Mouse (Mus musculus) lung, postnatal 25 days (tissue): ENCODE measurements at regions not wholly inside any gene's neighbourhood (a gene's known extent, or its start where the extent isn't known, plus 50 kb on each side); places are given as distances from the start of the nearest gene placed in this dataset.

Source experiments
- DNase-seq: peaks from one replicate; pipeline ENCODE4 v3.0.0; 2022; ENCODE audit warnings: low spot score

DNA sequence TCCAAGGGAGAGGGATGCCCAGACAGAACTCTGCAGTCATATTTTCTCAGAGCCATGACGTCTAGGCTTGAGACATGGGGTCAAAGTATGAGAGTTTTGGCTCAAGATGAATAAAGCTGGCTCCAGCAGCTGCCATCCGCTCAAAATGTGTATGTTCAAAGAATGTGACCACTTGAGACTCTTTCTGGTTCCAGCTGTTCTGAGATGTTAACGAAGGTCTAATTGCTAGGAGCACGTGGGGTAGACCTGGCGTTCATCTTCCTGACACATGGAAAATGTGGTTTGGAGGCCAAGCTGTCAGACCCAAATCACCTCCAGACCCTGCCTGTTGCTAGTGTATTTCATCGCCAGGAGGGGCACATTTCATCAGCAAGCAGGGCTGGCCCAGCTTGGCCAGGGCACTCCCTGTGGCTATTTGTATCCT lies 58.9 kb upstream of the Ankrd1 start:
- DNase-seq, result no peak

DNA sequence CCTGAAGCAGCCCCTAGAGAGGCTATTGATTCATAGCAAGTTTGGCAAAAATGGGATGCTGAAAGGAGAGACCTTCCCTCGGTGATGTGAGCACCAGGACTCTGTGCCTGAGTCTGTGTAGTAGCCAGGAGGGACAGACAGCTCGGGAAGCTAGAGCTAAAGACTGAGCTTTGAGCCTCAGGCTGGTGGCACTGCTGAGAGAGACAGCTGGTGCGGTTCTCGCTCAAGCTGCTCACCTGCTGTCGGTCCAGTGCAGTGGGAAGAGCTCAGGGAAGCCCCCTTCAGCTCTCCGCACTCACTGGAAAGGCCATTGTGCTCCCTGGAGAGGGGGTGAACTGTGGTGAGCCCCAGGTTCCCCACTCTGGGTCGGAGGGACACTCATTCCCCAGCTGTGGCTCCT lies 60.4 kb upstream of the Ankrd1 start:
- DNase-seq, result no peak

DNA sequence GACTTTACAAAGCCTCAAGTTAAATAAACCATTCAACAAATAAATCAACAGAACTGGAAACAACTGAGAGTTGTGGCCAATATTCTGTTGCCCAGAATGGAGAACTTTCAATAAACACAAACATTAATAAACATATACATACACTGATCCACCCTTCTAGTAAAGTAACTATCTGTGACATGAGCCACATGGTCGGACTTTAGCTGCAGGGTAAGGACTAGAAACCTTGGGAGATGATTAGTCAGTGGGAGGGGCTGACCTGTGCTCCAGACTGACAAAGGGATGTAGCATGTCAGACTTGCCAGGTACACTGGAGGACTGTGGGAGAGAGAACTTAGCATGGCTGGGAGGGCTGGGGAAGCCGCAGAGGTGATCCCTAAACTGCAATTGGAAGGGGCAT lies 61.6 kb upstream of the Ankrd1 start:
- DNase-seq, result no peak

DNA sequence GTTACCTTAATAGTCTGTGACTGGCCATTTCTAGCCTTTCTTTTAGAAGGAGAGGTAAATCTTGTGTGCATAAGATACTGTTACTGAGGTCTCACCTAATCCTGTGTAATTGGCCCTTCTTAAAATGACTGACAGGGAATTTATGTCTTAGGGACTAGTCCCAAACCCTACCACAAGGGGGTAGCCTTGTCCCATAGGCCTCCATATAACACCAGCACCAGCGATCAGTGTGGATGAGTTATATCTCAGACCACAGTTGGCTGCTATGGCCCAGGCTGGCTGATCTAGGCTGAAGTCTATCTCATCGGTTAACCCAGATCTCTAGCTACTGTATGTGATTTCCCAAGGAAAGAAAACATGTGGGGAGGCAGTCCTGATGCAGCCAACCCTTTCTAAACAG lies 63.2 kb upstream of the Ankrd1 start:
- DNase-seq, result peak; percentile 74

DNA sequence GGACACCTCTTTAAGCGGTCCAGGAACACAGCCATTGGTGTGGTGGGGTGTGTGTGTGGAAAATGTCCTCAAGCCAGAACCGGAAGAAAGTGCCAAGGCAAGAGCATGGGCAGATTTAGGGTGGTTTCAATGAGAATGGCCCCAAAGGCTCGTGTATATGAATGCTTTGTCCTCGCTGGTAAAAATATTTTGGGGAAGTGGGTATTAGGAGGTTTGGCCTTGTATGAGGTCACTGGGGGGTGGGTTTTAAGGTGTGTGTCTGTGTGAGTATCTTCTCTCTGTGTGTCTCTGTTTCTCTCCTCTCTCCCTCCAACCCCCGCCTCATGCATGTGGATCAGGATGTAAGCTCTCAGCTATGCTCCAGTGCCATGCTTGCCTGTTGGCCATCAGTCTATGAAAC lies 69.8 kb upstream of the Ankrd1 start:
- no peak for DNase-seq

DNA sequence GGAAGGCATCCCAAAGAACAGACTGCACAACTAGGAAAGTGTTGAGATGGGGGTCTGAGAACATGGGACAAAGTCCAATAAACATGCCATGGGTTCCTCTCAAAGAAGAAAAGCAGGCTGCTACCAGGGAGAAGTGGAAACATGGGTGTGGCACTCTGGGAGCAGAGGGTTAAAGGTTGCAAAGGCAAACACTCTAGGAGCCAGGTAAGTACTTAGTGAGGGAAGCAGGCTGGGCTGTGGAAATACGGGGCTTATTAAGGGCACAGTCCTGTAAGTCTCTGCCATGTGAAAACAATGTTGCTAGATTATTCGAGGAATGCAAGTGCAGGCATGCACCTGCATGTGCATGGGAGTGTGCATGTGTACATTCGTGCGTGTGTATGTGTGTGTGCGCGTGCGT lies 71.7 kb upstream of the Ankrd1 start:
- no peak for DNase-seq

DNA sequence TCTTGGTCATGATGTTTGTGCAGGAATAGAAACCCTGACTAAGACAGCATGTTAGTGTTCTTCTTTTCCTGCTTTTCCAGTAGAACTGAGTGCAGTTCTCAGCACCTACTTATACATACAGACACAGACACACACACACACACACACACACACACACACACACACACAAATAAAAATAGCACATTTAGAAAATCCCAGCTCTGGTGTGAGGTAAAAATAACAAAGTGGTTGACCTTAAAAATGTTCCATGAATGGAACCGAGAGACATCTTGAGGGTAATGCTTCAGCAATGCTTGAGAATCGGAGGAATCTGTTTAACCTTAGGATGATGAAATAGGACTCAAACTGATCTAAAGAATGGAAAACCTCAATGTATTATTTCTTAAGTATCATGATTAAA lies 84.4 kb upstream of the Ankrd1 start:
- DNase-seq, result no peak

DNA sequence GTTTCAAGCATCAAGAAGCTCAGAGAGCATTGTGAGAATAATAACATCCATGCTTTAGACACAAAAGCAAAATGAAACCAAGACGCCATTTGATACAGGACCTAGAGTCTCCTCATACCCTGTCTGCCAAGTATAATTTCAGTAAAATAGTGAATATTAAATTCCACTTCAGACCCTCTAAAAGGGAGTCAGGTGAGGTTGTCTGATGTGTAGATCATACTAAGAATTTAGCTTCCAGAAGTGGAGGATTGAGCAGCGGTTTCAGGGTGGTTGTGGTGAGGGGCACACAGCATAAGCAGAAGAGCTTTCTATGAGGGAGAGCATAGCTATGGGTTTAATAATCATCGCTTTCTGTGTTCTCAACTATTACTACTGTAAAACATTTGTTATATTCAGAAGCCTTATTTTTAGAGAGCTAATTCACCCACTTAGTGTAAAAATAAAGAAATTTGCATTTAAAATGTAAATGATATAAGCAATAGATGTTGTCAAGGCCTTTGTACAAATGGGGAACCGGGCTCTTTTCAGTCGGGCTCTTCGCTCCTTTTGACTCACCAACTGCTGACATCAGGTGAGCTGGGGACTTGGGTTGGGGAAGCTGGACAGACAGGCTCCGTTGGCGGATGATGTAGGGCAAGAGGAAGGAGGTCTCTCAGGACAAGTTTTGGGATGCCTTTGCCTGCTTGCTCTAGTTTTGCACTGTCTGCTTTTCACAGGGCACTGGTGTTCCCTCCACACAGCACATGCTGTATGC lies 85.2 kb upstream of the Ankrd1 start:
- no peak for DNase-seq

DNA sequence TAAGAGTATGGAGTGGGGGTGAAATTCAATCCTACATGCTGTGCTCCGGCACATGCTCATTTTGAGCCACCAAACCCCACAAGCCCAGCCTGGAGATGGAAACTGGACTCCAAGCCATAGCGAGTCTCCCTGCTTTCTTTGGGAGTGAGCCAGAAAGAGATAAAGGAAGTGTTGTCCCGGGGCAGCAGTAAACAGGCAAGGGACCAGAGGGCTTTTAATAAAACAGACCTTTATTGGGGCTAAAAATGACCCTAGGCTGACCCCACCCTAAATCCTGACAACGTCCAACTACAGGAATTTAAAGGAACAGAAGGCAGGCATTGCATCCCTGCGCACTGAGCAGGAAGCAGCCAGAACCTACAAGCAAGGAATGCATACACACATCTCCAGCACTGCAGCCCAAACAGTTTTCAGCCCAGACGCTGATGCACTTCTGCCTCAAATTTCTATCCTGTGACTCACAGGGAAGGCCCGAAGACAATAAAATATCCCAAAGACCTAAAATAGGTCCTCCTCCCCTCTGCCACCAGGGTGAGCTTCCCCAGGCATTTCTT lies 87.9 kb upstream of the Ankrd1 start:
- DNase-seq, result no peak

DNA sequence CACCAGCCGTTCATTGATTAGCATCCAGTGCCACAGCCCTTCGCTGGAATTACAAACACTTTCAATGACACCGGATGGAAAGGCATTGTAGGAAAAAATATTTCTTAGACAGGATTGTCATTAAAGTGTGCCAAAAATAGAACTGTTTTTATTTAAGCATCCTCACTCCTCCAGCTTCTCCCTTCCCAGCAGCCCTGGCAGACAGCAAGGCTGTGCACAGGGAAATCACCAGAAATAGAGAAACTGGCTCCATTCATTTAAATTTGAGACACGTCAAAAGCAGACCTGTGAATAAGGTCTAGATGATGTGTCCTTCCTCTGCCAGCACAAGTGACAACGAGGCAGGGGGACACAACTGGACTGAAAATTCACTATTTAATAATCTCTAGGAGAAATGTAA lies 88.5 kb upstream of the Ankrd1 start:
- no peak for DNase-seq

DNA sequence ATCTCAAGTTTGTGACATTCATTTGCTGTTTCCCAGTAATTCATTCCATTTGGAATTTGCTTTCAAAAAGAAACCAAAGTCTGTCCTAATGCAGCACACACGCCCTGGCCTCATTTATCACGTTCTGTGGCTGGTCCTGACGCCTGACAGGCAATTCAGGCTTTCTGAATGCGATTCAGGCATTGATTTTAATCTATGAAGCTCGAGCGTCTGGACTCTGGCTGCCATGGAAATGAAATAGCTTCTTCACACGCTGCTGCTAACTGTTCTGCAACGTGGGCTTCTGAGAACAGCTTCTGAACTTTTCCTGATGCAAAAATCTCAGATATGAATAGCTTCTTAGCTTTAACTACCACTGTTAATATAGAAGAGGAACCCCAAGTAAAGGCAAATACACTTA lies 93.6 kb upstream of the Ankrd1 start:
- no peak for DNase-seq

DNA sequence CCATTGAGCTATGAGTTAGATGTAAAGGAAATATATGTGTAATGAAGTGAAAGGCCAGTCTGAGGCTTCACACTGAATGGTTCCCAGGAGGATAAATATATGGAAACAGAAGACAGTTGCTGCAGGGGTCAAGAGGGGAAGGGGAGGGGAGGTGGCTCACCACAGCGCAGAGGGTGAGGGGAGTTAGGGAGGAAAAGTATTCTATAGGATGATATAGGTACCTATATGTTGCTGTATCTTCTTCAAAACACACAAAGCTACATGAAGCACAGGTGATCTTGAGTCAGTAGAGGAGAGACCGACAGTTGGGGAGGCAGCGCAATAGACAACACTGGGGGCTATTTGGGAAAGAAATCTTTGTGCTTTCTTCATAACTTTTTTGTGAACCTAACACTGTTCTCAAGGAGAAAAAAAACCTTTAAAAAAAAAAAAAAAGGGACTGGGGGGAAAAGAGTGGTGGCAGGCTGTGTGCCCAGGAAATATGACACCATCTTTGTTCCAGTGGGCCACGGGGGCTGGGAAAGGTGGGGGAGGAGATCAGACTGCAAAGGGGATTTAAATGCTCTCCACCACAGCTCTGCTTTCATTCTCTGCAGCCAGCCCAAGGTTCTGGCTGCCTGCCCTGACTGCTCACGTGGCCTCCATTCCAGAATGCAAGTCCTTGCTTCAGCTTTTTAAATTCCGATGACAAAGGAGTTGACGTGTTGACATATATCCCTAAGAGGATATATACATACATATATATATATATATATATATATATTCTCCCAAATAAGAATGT lies 94.5 kb upstream of the Ankrd1 start:
- DNase-seq, result peak; percentile 8

DNA sequence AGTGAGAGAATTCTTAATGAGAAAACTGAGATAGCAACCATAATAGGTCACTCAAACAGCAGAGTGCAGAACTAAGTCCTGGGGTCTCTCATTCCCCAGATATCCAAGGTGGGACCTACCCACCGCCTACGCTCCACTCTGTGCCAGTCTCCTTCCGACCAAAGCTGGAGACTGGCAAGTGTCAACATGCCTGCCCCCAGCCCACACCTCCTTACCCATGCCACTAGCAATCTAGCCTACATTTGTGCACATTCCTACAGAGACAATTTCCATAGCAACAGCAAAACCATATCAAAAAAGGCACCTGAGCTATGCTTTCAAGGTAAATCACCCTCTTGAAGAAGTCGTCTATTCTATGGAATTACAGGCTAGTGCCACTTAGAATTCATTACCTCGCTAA lies 97.3 kb upstream of the Ankrd1 start:
- DNase-seq, result no peak

DNA sequence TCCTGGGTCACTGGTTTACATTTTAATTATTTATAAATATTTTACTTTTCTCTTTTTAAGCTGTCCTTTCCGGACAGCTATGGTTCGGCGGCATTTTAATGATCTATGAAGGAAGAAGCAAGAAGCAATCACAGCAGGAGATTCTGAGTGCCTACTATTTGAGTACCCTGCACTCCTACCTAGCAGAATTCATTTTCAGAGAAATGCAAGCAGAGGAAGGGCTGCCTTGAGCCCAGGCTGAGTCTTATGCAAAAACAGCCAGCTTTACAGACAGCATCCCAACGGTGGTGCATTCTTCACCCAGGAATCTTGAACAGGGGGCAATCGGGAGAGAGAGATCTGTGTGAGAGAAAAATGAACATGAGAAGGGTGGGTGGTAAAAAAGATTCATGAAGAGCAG lies 97.7 kb upstream of the Ankrd1 start:
- no peak for DNase-seq

DNA sequence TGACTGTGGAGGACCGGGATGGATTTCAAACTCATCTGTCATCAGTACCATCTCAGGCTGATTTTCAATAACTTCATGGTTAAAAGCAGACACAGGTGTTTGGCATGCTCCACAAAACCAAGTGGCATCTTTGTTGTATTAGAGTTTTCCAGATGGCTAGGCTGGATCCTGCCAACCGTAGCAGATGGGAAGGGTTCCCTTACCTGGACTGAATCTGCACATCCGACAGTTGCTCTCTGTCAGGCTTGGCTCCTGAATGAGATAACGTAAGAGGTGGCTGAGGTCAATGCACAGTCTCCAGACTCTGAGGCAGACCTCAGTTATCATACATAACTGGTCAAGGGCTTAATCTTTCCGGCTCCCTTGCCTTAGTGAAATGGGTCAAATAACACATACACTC lies 99.0 kb upstream of the Ankrd1 start:
- DNase-seq, result no peak

DNA sequence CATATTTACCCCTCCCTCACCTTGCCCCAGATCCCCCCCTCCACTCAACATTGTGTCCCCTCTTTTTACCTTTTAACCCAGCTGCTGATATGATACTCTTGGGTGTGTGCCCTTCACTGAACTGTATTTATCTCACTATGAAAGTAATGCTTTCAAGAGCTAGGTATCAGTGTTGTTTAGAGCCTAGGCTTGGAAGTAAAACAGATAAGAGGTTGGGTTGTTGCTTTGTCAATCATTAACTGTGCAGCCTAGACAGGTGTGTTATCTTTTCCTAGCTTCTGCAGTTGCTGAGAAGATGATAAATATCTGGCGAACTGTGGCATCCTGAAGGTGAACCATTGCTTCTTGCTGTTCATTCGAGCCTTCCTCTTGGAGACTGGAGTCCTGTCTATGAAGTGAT lies 101.2 kb upstream of the Ankrd1 start:
- no peak for DNase-seq

DNA sequence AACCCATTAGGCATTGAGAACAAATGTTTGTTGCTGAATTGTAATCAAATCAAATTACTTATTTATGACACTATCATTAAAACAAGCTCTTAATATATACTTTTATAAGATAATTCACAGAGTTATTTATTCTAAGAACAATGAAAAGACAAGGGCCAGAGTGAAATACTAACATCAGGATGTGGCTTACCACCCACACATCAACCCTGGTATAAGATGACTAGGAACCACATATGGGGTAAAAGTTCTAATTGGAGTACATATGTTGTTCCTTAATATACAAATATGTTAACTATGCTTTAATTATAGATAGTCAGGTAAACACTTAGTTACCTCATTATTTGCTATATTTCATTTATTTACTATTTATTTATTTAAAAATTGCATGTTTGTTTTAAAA lies 101.7 kb upstream of the Ankrd1 start:
- no peak for DNase-seq

DNA sequence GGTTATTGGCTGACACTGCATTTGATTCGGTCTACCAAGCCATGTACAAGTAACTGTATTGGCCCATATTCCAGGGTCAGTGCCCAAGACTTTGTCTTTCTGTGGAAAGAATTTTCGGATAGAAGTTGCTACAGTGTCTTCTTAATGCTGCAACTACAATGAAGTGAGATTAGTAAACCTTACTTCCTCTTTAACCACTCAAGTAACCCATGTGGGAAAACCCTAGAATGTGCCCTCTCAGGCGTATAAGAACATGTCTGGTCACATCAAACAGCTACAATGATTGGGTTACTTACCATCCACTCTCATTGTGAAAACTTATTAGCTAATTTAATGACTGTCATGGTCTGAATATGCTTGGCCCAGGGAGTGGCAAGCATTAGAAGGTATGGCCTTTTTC lies 102.3 kb upstream of the Ankrd1 start:
- no peak for DNase-seq

DNA sequence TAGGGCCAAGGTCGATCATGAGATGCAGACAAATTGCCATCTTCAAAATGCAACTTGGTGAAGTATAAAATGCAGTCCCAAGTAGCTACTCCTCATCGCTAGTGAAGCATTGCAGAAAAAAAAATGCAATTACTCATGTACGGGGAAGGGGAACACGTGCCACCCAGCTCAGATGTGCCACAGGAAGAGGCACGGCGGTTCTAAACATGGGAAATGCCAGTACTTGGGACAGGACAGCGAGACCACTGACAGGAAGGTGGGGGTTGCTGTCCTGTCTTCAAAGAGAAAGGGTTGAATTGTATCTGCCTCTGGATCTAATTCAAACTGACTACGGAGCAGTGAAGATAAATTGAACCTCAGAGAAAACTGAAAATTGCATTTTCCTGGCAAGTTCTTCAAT lies 104.6 kb upstream of the Ankrd1 start:
- DNase-seq, result no peak

DNA sequence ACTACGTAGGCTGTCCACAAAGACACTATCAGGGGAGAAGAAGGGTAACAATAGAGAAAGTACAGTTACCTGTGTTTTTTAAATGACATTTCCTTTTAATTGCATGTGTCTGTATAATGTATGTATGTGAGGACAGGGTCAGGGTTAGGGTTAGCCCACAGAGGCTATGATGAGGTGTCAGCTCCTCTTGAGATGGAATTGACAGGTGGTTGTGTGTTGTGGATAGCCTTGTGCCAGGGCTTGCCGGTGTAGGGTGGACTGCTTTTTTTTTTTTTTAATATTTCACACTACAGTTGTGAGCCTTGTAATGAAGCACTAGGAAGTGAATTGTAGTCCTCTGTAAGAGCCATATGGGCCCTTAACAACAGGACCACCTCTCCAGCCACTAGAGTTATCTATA lies 105.7 kb upstream of the Ankrd1 start:
- DNase-seq, result no peak

DNA sequence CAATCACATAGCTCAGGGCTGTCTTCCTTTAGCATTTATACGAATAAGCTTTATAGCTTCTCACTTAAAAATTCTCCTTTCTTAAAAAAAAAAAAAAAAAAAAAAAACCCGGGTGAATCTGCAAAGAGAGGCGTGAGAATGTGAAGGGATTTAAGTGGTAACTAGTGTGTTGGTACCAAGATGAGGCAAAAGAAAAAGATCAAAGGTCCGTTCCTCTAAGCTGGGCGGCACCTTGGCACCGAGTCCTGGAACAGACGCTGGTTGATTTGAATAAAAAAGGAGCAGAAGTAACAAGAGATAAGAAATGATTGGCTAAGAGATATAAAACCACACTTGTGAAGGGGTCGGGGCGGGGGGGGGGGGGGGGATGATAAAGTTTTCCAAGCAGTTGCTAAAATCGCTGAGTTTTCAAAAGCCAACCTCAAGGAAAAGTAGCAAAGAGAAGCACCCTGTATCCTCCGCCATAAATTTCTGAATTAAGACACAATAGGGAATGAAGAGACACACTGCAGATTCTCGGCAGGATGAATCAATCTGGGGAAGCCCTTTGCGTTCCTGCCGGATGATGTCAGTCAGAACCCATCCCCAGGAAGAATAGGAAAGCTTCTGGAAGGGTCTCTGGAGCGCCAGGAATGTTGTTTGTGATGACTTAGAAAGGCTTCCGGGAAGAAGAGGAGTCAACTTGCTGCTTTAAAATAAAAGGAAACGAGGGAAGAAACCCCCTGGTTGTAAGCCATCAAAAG lies 107.7 kb upstream of the Ankrd1 start:
- DNase-seq, result no peak

DNA sequence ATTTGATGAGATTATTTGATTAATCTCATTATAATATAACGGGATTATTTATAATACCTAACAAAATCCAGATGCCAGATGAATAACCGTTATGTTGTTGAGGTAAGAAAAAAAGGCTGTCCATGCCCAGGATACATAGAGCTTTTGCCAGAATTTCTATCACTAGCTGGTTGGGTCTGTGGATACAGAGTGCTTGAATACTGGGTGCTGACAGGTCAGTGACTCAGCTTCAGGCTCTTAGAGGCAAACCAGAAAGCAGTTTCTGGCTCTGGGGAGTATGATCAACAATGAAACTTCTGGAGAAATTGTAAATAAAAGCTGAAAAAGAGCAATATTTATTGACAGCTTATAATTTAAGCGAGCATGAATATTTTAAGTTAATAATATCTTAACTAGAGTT lies 109.4 kb upstream of the Ankrd1 start:
- no peak for DNase-seq

DNA sequence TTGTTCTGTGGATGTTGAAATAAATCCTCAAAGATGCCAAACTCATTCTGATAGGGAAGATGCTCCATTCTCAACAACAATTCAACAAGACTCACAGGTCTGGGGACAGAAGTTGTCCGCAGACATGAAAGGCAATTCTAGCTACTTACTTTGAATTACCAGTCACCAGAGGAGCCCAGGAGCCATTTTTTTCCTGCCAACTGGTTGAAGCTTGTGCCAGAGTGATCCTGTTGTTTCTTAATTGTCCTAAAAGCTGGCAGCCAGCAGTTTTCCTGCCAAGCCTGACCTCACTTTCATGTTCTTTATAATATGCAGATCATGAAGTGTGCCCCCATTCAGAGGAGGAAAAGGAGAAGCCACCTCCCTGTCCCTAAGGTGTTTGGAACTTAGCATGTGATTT lies 110.0 kb upstream of the Ankrd1 start:
- no peak for DNase-seq
